Mouse (Mus musculus) limb, embryonic 15.5 days (tissue): ENCODE data around the gene Samd4b. TPM values are rescaled to one million over a fixed set of nuclear protein-coding genes. Genes with fewer than 3 reads are reported as not detected.
A peak's percentile ranks its signal among the peaks of the same experiment; 100 is the strongest.
"Not testable (repeated sequence)": the region's sequence is repeated elsewhere in the genome, so short reads cannot be mapped to it uniquely, and the experiment has no call there.

Experiments
- ATAC-seq: fragments of 200-750 bp; cut with Nextera tagmentation; 2 replicates; pipeline ENCODE4 v1.8.0; 2017; ENCODE audit warnings: low read depth, moderate TSS enrichment; ENCODE audit not compliant: insufficient number of reproducible peaks, low FRiP score, low TSS enrichment
- H3K27ac ChIP-seq: fragments of 300-500 bp; sonication (generic); 2 replicates; pipeline ENCODE4 v1.5.1; 2015; ENCODE audit warnings: moderate library complexity, mild to moderate bottlenecking, inconsistent platforms
- H3K27me3 ChIP-seq: fragments of 300-500 bp; sonication (generic); 2 replicates; pipeline ENCODE4 v1.6.1; 2015; ENCODE audit warnings: inconsistent platforms
- H3K36me3 ChIP-seq: fragments of 300-500 bp; sonication (generic); 2 replicates; pipeline ENCODE4 v1.6.1; 2015; ENCODE audit warnings: inconsistent platforms
- H3K4me1 ChIP-seq: fragments of 300-500 bp; sonication (generic); 2 replicates; pipeline ENCODE4 v1.6.1; 2015; ENCODE audit warnings: inconsistent platforms
- H3K4me2 ChIP-seq: fragments of 300-500 bp; sonication (generic); 2 replicates; pipeline ENCODE4 v1.6.1; 2015; ENCODE audit warnings: mild to moderate bottlenecking, inconsistent platforms
- H3K4me3 ChIP-seq: fragments of 300-500 bp; sonication (generic); 2 replicates; pipeline ENCODE4 v1.5.1; 2015; ENCODE audit warnings: mild to moderate bottlenecking, inconsistent platforms
- H3K9ac ChIP-seq: fragments of 300-500 bp; sonication (generic); 2 replicates; pipeline ENCODE4 v1.6.1; 2015; ENCODE audit warnings: inconsistent platforms
- H3K9me3 ChIP-seq: fragments of 300-500 bp; sonication (generic); 2 replicates; pipeline ENCODE4 v1.6.1; 2016; ENCODE audit warnings: inconsistent platforms
- WGBS: fragments of 180-500 bp; shearing (Covaris S2); methylation state at CpG from one replicate; pipeline ENCODE4 v1.1.7; 2015; 5-methylcytosine and 5-hydroxymethylcytosine counted together
- polyA plus RNA-seq: library from polyadenylated mRNA; unstranded; fragments of >200 nt; fragmentation: Nextera tagmentation; extraction: Ambion mirVana; gene quantifications from 2 replicates; pipeline ENCODE4 v1.2.1, GENCODE M21; 2015

The Samd4b gene
- polyA plus RNA-seq, 1 experiment from 2014 or later = 28.3 TPM

- Histone ChIP-seq H3K27me3 (no peaks in the 10 kb centered on the region), H3K4me3 (no peak overlapping the region), H3K36me3 (peaks cover 91% of the 10 kb centered on the region), H3K4me1 (no peaks in the 10 kb centered on the region), H3K9me3 (no peaks in the 10 kb centered on the region), H3K4me2 (no peak overlapping the region), H3K9ac (no peak overlapping the region), H3K27ac (peak overlapping the region; percentile 8; the same call in 1 of the 2 replicates)
- ATAC-seq = no peak
- 85% methylated on average over 1 of the region's 1 CpGs for WGBS
These were observed 196.9 kb downstream of the Samd4b start for GRCm38 (mm10) chr7:28401030-28401429.

- WGBS = 91% methylated on average over 10 of the region's 10 CpGs
- no peak overlapping the region for H3K4me3 ChIP-seq
- no peaks in the 10 kb centered on the region for H3K9me3 ChIP-seq
- H3K4me2 ChIP-seq = no peak overlapping the region
- ATAC-seq = no peak
- no peak overlapping the region for H3K9ac ChIP-seq
- peaks cover 85% of the 10 kb centered on the region for H3K36me3 ChIP-seq
- H3K27me3 ChIP-seq = no peaks in the 10 kb centered on the region
- H3K27ac ChIP-seq = no peak overlapping the region
- H3K4me1 ChIP-seq = peaks cover 2% of the 10 kb centered on the region; the same call in 1 of the 2 replicates
These were observed 199.1 kb downstream of the Samd4b start for GRCm38 (mm10) chr7:28398696-28399340.

- H3K4me2 ChIP-seq = no peak overlapping the region
- H3K27ac ChIP-seq = no peak overlapping the region
- H3K9ac ChIP-seq = no peak overlapping the region
- 64% methylated on average over 3 of the region's 3 CpGs for WGBS
- no peak for ATAC-seq
- H3K36me3 ChIP-seq = peaks cover 77% of the 10 kb centered on the region
- H3K27me3 ChIP-seq = no peaks in the 10 kb centered on the region
- H3K4me3 ChIP-seq = no peak overlapping the region
- H3K4me1 ChIP-seq = peaks cover 9% of the 10 kb centered on the region
- H3K9me3 ChIP-seq = no peaks in the 10 kb centered on the region
These were observed 199.9 kb downstream of the Samd4b start for GRCm38 (mm10) chr7:28398000-28398399.

- H3K4me2 ChIP-seq = no peak overlapping the region
- 94% methylated on average over 4 of the region's 4 CpGs for WGBS
- H3K9ac ChIP-seq = no peak overlapping the region
- no peaks in the 10 kb centered on the region for H3K27me3 ChIP-seq
- no peak for ATAC-seq
- H3K36me3 ChIP-seq = peaks cover 56% of the 10 kb centered on the region
- H3K4me3 ChIP-seq = no peak overlapping the region
- H3K9me3 ChIP-seq = no peaks in the 10 kb centered on the region
- peaks cover 17% of the 10 kb centered on the region for H3K4me1 ChIP-seq
- no peak overlapping the region for H3K27ac ChIP-seq
These were observed 202.5 kb downstream of the Samd4b start for GRCm38 (mm10) chr7:28395425-28395824.

- Histone ChIP-seq H3K36me3 (peaks cover 57% of the 10 kb centered on the region), H3K9me3 (no peaks in the 10 kb centered on the region), H3K27ac (peak overlapping the region; percentile 83), H3K27me3 (no peaks in the 10 kb centered on the region), H3K4me1 (peaks cover 17% of the 10 kb centered on the region), H3K9ac (peak overlapping the region; percentile 78), H3K4me3 (peak overlapping the region; percentile 92), H3K4me2 (peak overlapping the region; percentile 88)
- no peak for ATAC-seq
- 4% methylated on average over 22 of the region's 22 CpGs for WGBS
These were observed 204.5 kb downstream of the Samd4b start for GRCm38 (mm10) chr7:28393272-28393951.

GRCm38 (mm10) chr7:28392429-28393271, 205.3 kb downstream of the Samd4b start, which contains the start of the genes Med29 and Paf1:
Med29 (minus strand) TSS chr7:28392708.
Paf1 (plus strand) TSS chr7:28392951.
- under 1% methylated on average over 58 of the region's 58 CpGs for WGBS
- H3K4me1 ChIP-seq = peaks cover 17% of the 10 kb centered on the region
- H3K36me3 ChIP-seq = peaks cover 58% of the 10 kb centered on the region
- peak; percentile 97 for ATAC-seq
- peak within 1 kb of the TSS; percentile 83 for H3K27ac ChIP-seq
- H3K4me3 ChIP-seq = peak within 1 kb of the TSS; percentile 92
- peak within 1 kb of the TSS; percentile 78 for H3K9ac ChIP-seq
- H3K4me2 ChIP-seq = peak within 1 kb of the TSS; percentile 88
- no peaks in the 10 kb centered on the region for H3K27me3 ChIP-seq
- H3K9me3 ChIP-seq = no peaks in the 10 kb centered on the region

- ATAC-seq = no peak
- peaks cover 58% of the 10 kb centered on the region for H3K36me3 ChIP-seq
- 98% methylated on average over 3 of the region's 3 CpGs for WGBS
These were observed 207.6 kb downstream of the Samd4b start for GRCm38 (mm10) chr7:28390331-28390730.

GRCm38 (mm10) chr7:28387384-28387783, 210.6 kb downstream of the Samd4b start:
- H3K9me3 ChIP-seq, H3K4me2 ChIP-seq, H3K27me3 ChIP-seq, ATAC-seq, H3K4me3 ChIP-seq, H3K9ac ChIP-seq, H3K27ac ChIP-seq: not testable (repeated sequence)
- Histone ChIP-seq H3K36me3 (peaks cover 50% of the 10 kb centered on the region), H3K4me1 (peaks cover 29% of the 10 kb centered on the region)
- 89% methylated on average over 7 of the region's 7 CpGs for WGBS

More at GRCm38 (mm10) chr7:28390331-28390730, 207.6 kb downstream of the Samd4b start:
- H3K4me3 ChIP-seq = no peak overlapping the region
- peaks cover 25% of the 10 kb centered on the region for H3K4me1 ChIP-seq
- H3K9me3 ChIP-seq = no peaks in the 10 kb centered on the region
- H3K4me2 ChIP-seq = no peak overlapping the region
- H3K9ac ChIP-seq = no peak overlapping the region
- H3K27me3 ChIP-seq = no peaks in the 10 kb centered on the region
- no peak overlapping the region for H3K27ac ChIP-seq

GRCm38 (mm10) chr7:28386877-28387276, 211.1 kb downstream of the Samd4b start:
- H3K9me3 ChIP-seq, H3K4me3 ChIP-seq, ATAC-seq, H3K4me2 ChIP-seq, H3K27ac ChIP-seq, H3K27me3 ChIP-seq, H3K9ac ChIP-seq: not testable (repeated sequence)
- Histone ChIP-seq H3K4me1 (peaks cover 33% of the 10 kb centered on the region), H3K36me3 (peaks cover 50% of the 10 kb centered on the region)
- 64% methylated on average over 6 of the region's 6 CpGs for WGBS

GRCm38 (mm10) chr7:28386462-28386861, 211.5 kb downstream of the Samd4b start:
- Histone ChIP-seq H3K9me3 (no peaks in the 10 kb centered on the region), H3K4me3 (no peak overlapping the region), H3K27ac (peak overlapping the region; percentile 62; the same call in 1 of the 2 replicates), H3K4me1 (peaks cover 33% of the 10 kb centered on the region), H3K36me3 (peaks cover 50% of the 10 kb centered on the region), H3K4me2 (no peak overlapping the region), H3K27me3 (no peaks in the 10 kb centered on the region), H3K9ac (no peak overlapping the region)
- 0% methylated on average over 4 of the region's 4 CpGs for WGBS
- peak; percentile 64; the same call in 1 of the 2 replicates for ATAC-seq

GRCm38 (mm10) chr7:28386007-28386406, 211.9 kb downstream of the Samd4b start:
- Histone ChIP-seq H3K27ac (peak overlapping the region; percentile 62), H3K4me2 (no peak overlapping the region), H3K4me3 (no peak overlapping the region), H3K9ac (no peak overlapping the region), H3K27me3 (no peaks in the 10 kb centered on the region), H3K9me3 (no peaks in the 10 kb centered on the region), H3K4me1 (peaks cover 34% of the 10 kb centered on the region), H3K36me3 (peaks cover 50% of the 10 kb centered on the region)
- 70% methylated on average over 7 of the region's 7 CpGs for WGBS
- ATAC-seq = no peak
